Mouse (Mus musculus) olfactory bulb, adult 2 months (tissue): ENCODE measurements around the gene Myom1.

Experiments used
- CTCF ChIP-seq: fragments of 200-500 bp; IDR thresholded peaks from 2 replicates; pipeline ENCODE4 v1.5.1; 2012; ENCODE audit warnings: low read depth, mild to moderate bottlenecking, low read length, moderate library complexity; ENCODE audit not compliant: insufficient read depth
- POLR2A ChIP-seq: fragments of 200-500 bp; IDR thresholded peaks from 2 replicates; pipeline ENCODE4 v1.6.1; 2012; ENCODE audit warnings: mild to moderate bottlenecking, low read depth, low read length, moderate library complexity; ENCODE audit not compliant: insufficient read depth

DNA sequence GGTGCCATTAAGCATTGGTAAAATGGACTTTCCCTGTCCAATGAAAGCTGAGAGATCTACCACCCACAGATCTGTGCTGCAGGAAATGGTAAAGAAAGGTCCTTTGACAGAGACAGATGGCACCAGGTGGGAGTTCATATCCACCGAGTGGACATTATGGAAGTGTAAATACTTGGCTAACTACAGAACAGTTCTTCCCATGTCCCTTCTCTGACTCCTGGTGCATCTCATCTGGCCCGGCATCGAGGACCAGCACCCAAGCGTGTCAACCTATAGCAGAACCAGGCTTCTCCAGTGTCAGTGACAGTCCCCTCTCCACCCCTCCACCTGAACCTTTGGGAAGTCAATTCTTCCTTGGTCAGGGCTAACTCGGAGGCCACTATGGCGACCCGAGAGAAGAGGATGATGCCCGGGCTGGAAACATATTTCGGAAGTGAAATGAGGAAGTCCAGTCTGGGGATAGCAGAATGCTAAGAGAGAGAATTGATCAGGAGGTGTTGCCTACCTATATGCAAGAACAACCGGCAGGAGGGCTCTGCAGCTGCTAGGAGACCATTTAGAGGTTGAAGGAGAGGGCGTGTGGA is 130.5 kb downstream of the Myom1 start:
- TF ChIP-seq CTCF (no peak), POLR2A (no peak)
